Mouse (Mus musculus): ENCODE measurements around the gene Pdik1l. TPM values are rescaled to one million over a fixed set of nuclear protein-coding genes. Genes with fewer than 3 reads are reported as not detected.

The Pdik1l gene
- polyA plus RNA-seq, 1 experiment from 2014 or later, result 16.3 TPM

DNA sequence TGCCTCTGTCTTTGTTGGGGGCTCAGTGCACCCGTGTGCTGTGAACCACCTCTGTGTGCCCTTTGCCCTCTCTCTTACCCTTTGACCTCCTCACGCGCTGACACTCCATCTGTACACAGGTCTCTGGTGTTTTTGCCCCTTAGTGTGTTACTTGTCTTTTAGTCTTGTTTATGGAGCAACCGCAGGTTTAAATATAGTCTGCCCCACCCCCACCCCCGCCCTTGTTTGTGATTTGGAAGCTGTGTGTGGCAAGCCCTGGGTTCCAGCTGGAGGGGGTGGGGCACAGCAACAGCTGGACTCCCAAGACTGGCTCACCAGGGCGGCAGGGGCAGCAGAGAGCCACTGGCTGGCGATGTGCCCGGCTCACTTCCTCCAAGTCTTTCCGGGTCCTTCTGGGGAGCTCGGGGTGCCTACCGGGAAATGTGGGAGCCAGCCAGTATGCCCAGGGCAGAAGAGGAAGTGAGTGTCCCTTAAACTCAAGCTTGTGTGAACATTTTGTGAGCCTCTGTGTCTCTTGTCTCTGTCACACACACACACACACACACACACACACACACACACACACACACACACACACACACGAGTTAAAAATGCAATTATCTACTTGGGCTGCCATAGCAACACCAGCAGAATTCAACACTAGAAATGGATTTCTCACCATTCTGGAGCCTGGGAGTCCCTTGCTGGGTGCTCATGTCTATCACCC is 19.8 kb upstream of the Pdik1l start:
- no peak; the same call in 1 of the 2 replicates for ATAC-seq (replicated peaks; ENCODE audit: insufficient number of reproducible peaks, low FRiP score, low TSS enrichment)
- H3K36me3 ChIP-seq (ENCODE audit: control insufficient read depth, insufficient read depth, low read length), result no peaks in the 10 kb centered on the region
- H3K4me1 ChIP-seq (ENCODE audit: control insufficient read depth, insufficient read depth, low read length), result peaks cover 5% of the 10 kb centered on the region
- H3K4me3 ChIP-seq (ENCODE audit: low read depth, low read length), result no peak overlapping the region
- peak overlapping the region; percentile 45 for H3K4me2 ChIP-seq
- no peak overlapping the region for H3K27ac ChIP-seq (ENCODE audit: low read depth, low read length)
- 20% methylated on average over 12 of the region's 12 CpGs for WGBS (ENCODE audit: insufficient replicate concordance)
- no peaks in the 10 kb centered on the region for H3K27me3 ChIP-seq (ENCODE audit: control insufficient read depth, insufficient read depth, low read length)
- H3K9me3 ChIP-seq (replicated peaks; ENCODE audit: control insufficient read depth, low read length), result no peaks in the 10 kb centered on the region
- no peak overlapping the region for H3K9ac ChIP-seq (ENCODE audit: low read depth, low read length)

DNA sequence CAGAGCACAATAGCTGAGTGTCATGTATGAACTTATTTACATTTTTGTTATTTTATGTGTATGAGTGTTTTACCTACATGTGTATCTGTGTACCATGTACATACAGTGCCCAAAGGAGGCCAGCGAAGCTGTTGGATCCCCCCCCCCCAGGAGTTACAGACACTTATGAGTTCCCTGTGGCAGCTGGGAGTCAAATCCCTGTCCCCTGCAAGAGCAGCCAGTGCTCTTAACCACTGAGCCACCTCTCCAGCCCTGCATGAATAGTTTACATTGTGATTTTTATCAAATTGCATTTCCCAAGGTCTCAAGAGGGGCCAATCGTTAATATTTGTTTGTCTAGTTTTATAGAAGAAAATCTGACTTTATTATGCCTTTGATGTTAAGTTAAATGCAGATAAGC is 19.3 kb upstream of the Pdik1l start:
- H3K27me3 ChIP-seq (ENCODE audit: control insufficient read depth, insufficient read depth, low read length), result no peaks in the 10 kb centered on the region
- H3K9me3 ChIP-seq (replicated peaks; ENCODE audit: control insufficient read depth, low read length), result no peaks in the 10 kb centered on the region
- H3K27ac ChIP-seq (ENCODE audit: low read depth, low read length), result no peak overlapping the region
- no peaks in the 10 kb centered on the region for H3K36me3 ChIP-seq (ENCODE audit: control insufficient read depth, insufficient read depth, low read length)
- no peak overlapping the region for H3K4me3 ChIP-seq (ENCODE audit: low read depth, low read length)
- WGBS (ENCODE audit: insufficient replicate concordance), result 54% methylated on average over 2 of the region's 2 CpGs
- H3K4me1 ChIP-seq (ENCODE audit: control insufficient read depth, insufficient read depth, low read length), result peaks cover 8% of the 10 kb centered on the region
- H3K4me2 ChIP-seq, result no peak overlapping the region; the same call in 1 of the 2 replicates
- ATAC-seq (replicated peaks; ENCODE audit: insufficient number of reproducible peaks, low FRiP score, low TSS enrichment), result no peak
- H3K9ac ChIP-seq (ENCODE audit: low read depth, low read length), result no peak overlapping the region

DNA sequence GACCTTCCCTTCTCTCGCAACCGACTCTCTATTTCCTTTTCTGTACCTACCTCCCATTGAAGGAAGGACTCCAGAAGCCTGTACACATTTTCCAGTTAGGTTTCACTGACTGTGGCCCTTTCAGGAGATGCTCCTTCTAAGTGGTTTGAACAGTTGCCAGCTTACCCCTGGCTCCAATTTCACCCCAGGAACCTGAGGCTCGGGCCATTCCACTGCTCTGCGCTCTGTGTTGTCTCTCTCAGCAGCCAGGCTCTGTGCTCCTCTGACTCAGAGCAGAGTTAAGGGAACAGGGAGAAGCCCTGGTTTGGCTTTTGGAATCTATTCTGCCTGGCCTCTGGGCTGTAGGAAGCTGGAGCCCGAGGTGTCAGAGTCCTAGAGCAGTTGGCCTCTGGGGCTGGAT is 14.4 kb upstream of the Pdik1l start:
- peak overlapping the region; percentile 2; the same call in 1 of the 2 replicates for H3K27ac ChIP-seq (ENCODE audit: low read depth, low read length)
- H3K36me3 ChIP-seq (ENCODE audit: control insufficient read depth, insufficient read depth, low read length), result no peaks in the 10 kb centered on the region
- H3K4me1 ChIP-seq (ENCODE audit: control insufficient read depth, insufficient read depth, low read length), result peaks cover 20% of the 10 kb centered on the region
- ATAC-seq (replicated peaks; ENCODE audit: insufficient number of reproducible peaks, low FRiP score, low TSS enrichment), result no peak
- no peak overlapping the region for H3K4me2 ChIP-seq
- WGBS (ENCODE audit: insufficient replicate concordance), result 60% methylated on average over 5 of the region's 5 CpGs
- H3K9me3 ChIP-seq (replicated peaks; ENCODE audit: control insufficient read depth, low read length), result no peaks in the 10 kb centered on the region
- no peak overlapping the region for H3K4me3 ChIP-seq (ENCODE audit: low read depth, low read length)
- H3K9ac ChIP-seq (ENCODE audit: low read depth, low read length), result no peak overlapping the region
- H3K27me3 ChIP-seq (ENCODE audit: control insufficient read depth, insufficient read depth, low read length), result no peaks in the 10 kb centered on the region

DNA sequence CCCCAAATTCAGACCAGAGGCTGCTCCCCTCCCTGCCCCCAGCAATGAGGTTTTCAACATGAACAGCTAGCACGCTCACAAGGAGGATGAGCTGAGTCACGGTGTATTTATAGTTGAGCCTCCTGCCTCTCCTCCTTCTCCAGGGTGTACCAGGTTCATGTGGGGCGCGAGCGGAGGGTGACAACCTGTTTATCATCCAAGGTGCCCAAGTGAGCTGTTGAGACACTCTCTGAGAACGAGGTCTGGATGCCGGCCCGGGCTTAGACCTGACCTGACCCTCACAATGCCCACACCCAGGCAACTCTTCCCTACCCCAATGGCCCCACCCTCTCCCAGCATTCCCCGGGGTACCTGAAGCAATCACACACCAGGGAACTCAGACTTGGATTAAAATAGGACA is 12.6 kb upstream of the Pdik1l start:
- Histone ChIP-seq H3K36me3 (ENCODE audit: control insufficient read depth, insufficient read depth, low read length) (no peaks in the 10 kb centered on the region), H3K27ac (ENCODE audit: low read depth, low read length) (peak overlapping the region; percentile 75), H3K4me3 (ENCODE audit: low read depth, low read length) (no peak overlapping the region), H3K9ac (ENCODE audit: low read depth, low read length) (no peak overlapping the region), H3K9me3 (replicated peaks; ENCODE audit: control insufficient read depth, low read length) (no peaks in the 10 kb centered on the region; the same call in 1 of the 2 replicates), H3K4me2 (peak overlapping the region; percentile 35), H3K27me3 (ENCODE audit: control insufficient read depth, insufficient read depth, low read length) (no peaks in the 10 kb centered on the region), H3K4me1 (ENCODE audit: control insufficient read depth, insufficient read depth, low read length) (peaks cover 20% of the 10 kb centered on the region)
- ATAC-seq (replicated peaks; ENCODE audit: insufficient number of reproducible peaks, low FRiP score, low TSS enrichment), result no peak
- WGBS (ENCODE audit: insufficient replicate concordance), result 50% methylated on average over 9 of the region's 9 CpGs

DNA sequence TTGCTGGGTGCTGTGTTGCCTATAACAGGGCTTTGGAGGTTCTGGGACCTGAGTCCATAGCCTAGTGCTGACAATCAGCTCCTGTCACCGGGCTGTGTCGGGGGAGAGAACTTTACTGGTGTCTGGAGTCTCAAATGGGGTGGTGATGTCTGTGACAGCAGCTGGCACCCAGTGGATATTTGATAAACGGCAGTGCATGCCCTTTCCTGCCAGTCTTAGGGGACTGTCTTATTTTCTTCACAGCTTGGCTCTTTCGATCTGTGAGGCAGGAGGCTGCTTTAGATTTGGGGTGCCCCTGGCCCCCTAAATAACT is 11.8 kb upstream of the Pdik1l start:
- peak overlapping the region; percentile 10; the same call in 1 of the 2 replicates for H3K4me3 ChIP-seq (ENCODE audit: low read depth, low read length)
- H3K27me3 ChIP-seq (ENCODE audit: control insufficient read depth, insufficient read depth, low read length), result no peaks in the 10 kb centered on the region
- peak overlapping the region; percentile 75 for H3K27ac ChIP-seq (ENCODE audit: low read depth, low read length)
- no peaks in the 10 kb centered on the region for H3K36me3 ChIP-seq (ENCODE audit: control insufficient read depth, insufficient read depth, low read length)
- H3K4me2 ChIP-seq, result peak overlapping the region; percentile 30
- WGBS (ENCODE audit: insufficient replicate concordance), result 30% methylated on average over 4 of the region's 4 CpGs
- no peak for ATAC-seq (replicated peaks; ENCODE audit: insufficient number of reproducible peaks, low FRiP score, low TSS enrichment)
- H3K4me1 ChIP-seq (ENCODE audit: control insufficient read depth, insufficient read depth, low read length), result peaks cover 20% of the 10 kb centered on the region
- no peak overlapping the region for H3K9ac ChIP-seq (ENCODE audit: low read depth, low read length)
- H3K9me3 ChIP-seq (replicated peaks; ENCODE audit: control insufficient read depth, low read length), result no peaks in the 10 kb centered on the region; the same call in 1 of the 2 replicates

DNA sequence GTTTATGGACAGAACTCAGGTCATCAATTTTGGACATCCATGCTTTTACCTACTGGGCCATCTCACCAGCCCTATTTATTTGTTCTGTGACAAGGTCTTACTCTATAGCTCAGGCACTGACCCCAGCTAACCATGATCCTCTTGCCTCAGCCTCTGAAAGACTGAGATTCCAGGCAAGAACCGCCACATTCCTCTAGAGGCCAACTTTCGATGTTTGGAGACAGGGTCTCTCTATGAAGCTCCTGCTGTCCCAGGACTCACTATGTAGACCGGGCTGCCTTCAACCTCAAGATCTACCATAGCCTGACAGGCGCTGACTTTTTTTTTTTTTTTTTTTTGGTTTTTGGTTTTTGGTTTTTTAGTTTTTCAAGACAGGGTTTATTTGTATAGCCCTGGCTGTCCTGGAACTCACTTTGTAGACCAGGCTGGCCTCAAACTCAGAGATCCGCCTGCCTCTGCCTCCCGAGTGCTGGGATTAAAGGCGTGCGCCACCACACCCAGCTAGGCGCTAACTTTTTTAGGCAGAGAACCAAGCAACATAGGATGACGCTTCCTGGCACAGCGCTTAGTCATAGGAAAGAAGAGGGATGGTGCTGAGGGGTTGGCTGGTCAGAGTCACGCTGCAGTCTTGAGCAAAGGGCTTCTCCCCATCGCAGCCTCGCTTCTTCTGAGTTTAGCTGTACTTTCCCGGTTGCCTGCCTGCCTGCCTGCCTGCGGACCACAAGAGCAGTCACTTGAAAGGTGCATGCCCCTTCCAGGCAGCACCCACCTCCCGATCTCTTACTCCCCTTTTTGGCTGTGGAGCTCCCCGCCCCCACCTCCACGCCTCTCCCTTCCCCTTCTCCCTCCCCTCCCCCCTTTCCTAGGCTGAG is 11.2 kb upstream of the Pdik1l start:
- Histone ChIP-seq H3K9ac (ENCODE audit: low read depth, low read length) (no peak overlapping the region), H3K4me3 (ENCODE audit: low read depth, low read length) (peak overlapping the region; percentile 10; the same call in 1 of the 2 replicates), H3K27ac (ENCODE audit: low read depth, low read length) (peak overlapping the region; percentile 75), H3K36me3 (ENCODE audit: control insufficient read depth, insufficient read depth, low read length) (no peaks in the 10 kb centered on the region), H3K27me3 (ENCODE audit: control insufficient read depth, insufficient read depth, low read length) (no peaks in the 10 kb centered on the region), H3K9me3 (replicated peaks; ENCODE audit: control insufficient read depth, low read length) (no peaks in the 10 kb centered on the region; the same call in 1 of the 2 replicates), H3K4me2 (peak overlapping the region; percentile 30), H3K4me1 (ENCODE audit: control insufficient read depth, insufficient read depth, low read length) (peaks cover 24% of the 10 kb centered on the region)
- 62% methylated on average over 19 of the region's 19 CpGs for WGBS (ENCODE audit: insufficient replicate concordance)
- ATAC-seq (replicated peaks; ENCODE audit: insufficient number of reproducible peaks, low FRiP score, low TSS enrichment), result no peak

DNA sequence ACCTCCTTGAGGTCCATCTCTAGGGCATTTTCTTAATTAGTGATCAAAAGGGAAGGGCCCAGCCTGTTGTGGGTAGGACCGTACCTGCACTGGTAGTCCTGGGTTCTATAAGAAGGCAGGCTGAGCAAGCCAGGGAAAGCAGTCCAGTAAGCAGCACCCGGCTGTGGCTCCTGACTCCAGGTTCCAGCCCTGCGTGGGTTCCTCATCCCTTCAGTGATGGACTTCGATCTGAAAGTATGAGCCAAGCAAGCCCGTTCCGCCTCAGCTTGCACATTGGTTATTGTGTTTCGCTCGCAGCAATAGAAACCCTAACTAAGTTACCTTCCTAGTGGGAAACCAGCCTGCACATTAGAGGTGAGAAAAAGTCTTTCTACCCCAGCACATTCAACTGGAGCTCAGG is 9.7 kb upstream of the Pdik1l start:
- H3K9me3 ChIP-seq (replicated peaks; ENCODE audit: control insufficient read depth, low read length), result no peaks in the 10 kb centered on the region; the same call in 1 of the 2 replicates
- no peak overlapping the region for H3K4me3 ChIP-seq (ENCODE audit: low read depth, low read length)
- no peak for ATAC-seq (replicated peaks; ENCODE audit: insufficient number of reproducible peaks, low FRiP score, low TSS enrichment)
- H3K27me3 ChIP-seq (ENCODE audit: control insufficient read depth, insufficient read depth, low read length), result no peaks in the 10 kb centered on the region
- 86% methylated on average over 8 of the region's 8 CpGs for WGBS (ENCODE audit: insufficient replicate concordance)
- H3K4me2 ChIP-seq, result no peak overlapping the region
- no peak overlapping the region for H3K27ac ChIP-seq (ENCODE audit: low read depth, low read length)
- no peaks in the 10 kb centered on the region for H3K36me3 ChIP-seq (ENCODE audit: control insufficient read depth, insufficient read depth, low read length)
- H3K9ac ChIP-seq (ENCODE audit: low read depth, low read length), result no peak overlapping the region
- peaks cover 35% of the 10 kb centered on the region for H3K4me1 ChIP-seq (ENCODE audit: control insufficient read depth, insufficient read depth, low read length)

DNA sequence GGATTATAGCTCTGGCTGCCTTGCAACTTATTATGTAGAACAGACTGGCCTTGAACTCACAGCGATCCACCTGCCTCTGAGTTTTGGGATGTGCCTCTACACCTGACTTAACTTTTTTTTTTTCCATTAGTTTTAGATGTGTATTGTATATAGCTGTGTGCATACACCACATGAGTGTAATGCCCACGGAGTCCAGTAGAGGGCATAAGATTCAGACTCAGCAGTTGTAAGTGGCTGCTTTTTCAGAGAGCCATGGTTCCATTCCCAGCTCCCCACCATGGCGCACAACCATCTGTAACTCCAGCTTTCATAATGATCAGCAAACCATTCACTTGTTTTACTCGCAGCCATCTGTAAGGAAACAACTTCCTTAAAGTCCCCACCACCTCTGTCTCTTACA is 8.8 kb upstream of the Pdik1l start:
- Histone ChIP-seq H3K36me3 (ENCODE audit: control insufficient read depth, insufficient read depth, low read length) (no peaks in the 10 kb centered on the region), H3K9me3 (replicated peaks; ENCODE audit: control insufficient read depth, low read length) (no peaks in the 10 kb centered on the region; the same call in 1 of the 2 replicates), H3K4me3 (ENCODE audit: low read depth, low read length) (no peak overlapping the region), H3K4me2 (no peak overlapping the region), H3K4me1 (ENCODE audit: control insufficient read depth, insufficient read depth, low read length) (peaks cover 32% of the 10 kb centered on the region), H3K27ac (ENCODE audit: low read depth, low read length) (no peak overlapping the region), H3K9ac (ENCODE audit: low read depth, low read length) (no peak overlapping the region), H3K27me3 (ENCODE audit: control insufficient read depth, insufficient read depth, low read length) (no peaks in the 10 kb centered on the region)
- WGBS (ENCODE audit: insufficient replicate concordance), result 81% methylated on average over 4 of the region's 4 CpGs
- no peak for ATAC-seq (replicated peaks; ENCODE audit: insufficient number of reproducible peaks, low FRiP score, low TSS enrichment)

All from heart, embryonic 11.5 days (tissue).